Mouse (Mus musculus) megakaryocyte, embryonic 14.5 days (primary cell): Measurements from ENCODE around the gene Nox1. TPM values are rescaled to one million over a fixed set of nuclear protein-coding genes. Genes with fewer than 3 reads are reported as not detected.

Experiments used
- H3K27me3 ChIP-seq: replicated peaks from 2 replicates; pipeline ENCODE3; 2012; ENCODE audit warnings: inconsistent platforms
- H3K36me3 ChIP-seq: replicated peaks from 2 replicates; pipeline ENCODE3; 2012; ENCODE audit warnings: low read length, inconsistent platforms, mixed read lengths
- H3K4me1 ChIP-seq: 2 replicates; pipeline ENCODE4 v1.6.1; 2012; ENCODE audit warnings: inconsistent platforms
- H3K4me3 ChIP-seq: replicated peaks from 2 replicates; pipeline ENCODE3; 2012; ENCODE audit warnings: moderate library complexity, mild to moderate bottlenecking, inconsistent platforms
- H3K9me3 ChIP-seq: 2 replicates; pipeline ENCODE4 v1.6.1; 2012; ENCODE audit warnings: inconsistent platforms
- FLI1 ChIP-seq: IDR thresholded peaks from 2 replicates; pipeline ENCODE4 v1.6.1; 2012; ENCODE audit warnings: low read length, inconsistent platforms, mixed read lengths
- GATA1 ChIP-seq: IDR thresholded peaks from 3 replicates; pipeline ENCODE4 v1.6.1; 2012; ENCODE audit warnings: mixed read lengths, low read length, inconsistent platforms, borderline replicate concordance
- polyA plus RNA-seq: library from polyadenylated mRNA; stranded (reverse); fragments of >175 nt; gene quantifications from 2 replicates; pipeline ENCODE4 v1.2.3, GENCODE M21; 2012; ENCODE audit warnings: low replicate concordance; ENCODE audit not compliant: insufficient read depth

The Nox1 gene
- polyA plus RNA-seq, 1 experiment, result not detected

DNA sequence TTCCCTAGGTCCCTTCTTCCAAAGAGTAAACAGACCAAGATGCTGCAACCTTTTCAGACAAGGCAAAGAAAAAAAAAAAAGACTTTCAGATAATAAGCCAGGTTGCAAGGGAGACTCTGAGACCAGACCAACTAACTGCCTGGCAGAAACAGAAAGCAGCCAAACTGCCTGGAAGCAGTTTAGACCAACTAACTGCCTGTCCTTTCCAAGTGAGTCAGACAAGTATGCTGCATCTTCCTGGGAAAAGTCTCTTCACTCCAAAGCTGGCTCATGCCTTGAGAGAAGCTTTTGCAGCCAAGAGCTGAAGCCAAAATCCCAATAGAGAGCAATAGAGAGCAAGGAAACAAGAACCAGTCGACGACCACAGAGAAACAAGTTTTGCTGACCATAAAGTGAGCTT lies 164.9 kb downstream of the Nox1 start:
- peaks cover 10% of the 10 kb centered on the region for H3K27me3 ChIP-seq
- H3K9me3 ChIP-seq, result peaks cover 7% of the 10 kb centered on the region; the same call in 1 of the 2 replicates
- peaks cover 12% of the 10 kb centered on the region for H3K36me3 ChIP-seq
- peaks cover 13% of the 10 kb centered on the region for H3K4me1 ChIP-seq
- TF ChIP-seq FLI1 (no peak), GATA1 (no peak)
- no peak overlapping the region for H3K4me3 ChIP-seq

DNA sequence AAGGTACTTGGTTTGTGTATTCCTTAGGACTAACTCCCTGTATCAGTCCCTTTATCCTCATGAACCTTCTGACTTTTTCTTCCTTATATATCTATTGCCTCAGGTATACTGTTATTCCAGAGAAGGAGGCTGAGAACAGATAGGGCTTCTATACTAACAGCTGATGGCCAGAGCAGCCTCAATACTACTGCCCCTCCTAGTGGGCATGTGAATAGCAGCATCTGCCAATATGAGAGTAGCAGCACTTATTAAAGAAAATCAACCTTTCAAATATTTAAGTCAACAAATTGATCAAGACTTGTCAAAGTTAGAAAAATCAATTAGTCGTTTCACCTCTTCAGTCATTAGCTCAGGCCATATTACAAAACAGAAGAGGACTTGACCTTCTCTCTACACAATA lies 172.8 kb downstream of the Nox1 start:
- no peaks in the 10 kb centered on the region for H3K36me3 ChIP-seq
- H3K4me1 ChIP-seq, result peaks cover 3% of the 10 kb centered on the region; the same call in 1 of the 2 replicates
- TF ChIP-seq GATA1 (no peak), FLI1 (no peak)
- peaks cover 5% of the 10 kb centered on the region for H3K27me3 ChIP-seq
- no peaks in the 10 kb centered on the region for H3K9me3 ChIP-seq
- no peak overlapping the region for H3K4me3 ChIP-seq

Other genes with a start within 250 kb of the Nox1 start
- 1.9 TPM in 1 of 2 replicates, not detected in the other for gene Sytl4, start 240.1 kb downstream of the Nox1 start, polyA plus RNA-seq
- gene Cstf2, start 162.8 kb downstream of the Nox1 start, polyA plus RNA-seq, result 11.3 and 17.9 TPM in 2 replicates
- not detected in 2 replicates for gene Xkrx, start 59.9 kb downstream of the Nox1 start, polyA plus RNA-seq
- not detected in 2 replicates for gene Arl13a, start 34.5 kb downstream of the Nox1 start, polyA plus RNA-seq
- gene Trmt2b, start 55.0 kb upstream of the Nox1 start, polyA plus RNA-seq, result 0.51 and 0.58 TPM in 2 replicates
- gene Tmem35a, start 73.3 kb upstream of the Nox1 start, polyA plus RNA-seq, result not detected in 2 replicates
- gene Cenpi, start 86.1 kb upstream of the Nox1 start, polyA plus RNA-seq, result 0.15 TPM in 1 of 2 replicates, not detected in the other
- gene Drp2, start 182.6 kb upstream of the Nox1 start, polyA plus RNA-seq, result not detected in 2 replicates